Mouse (Mus musculus): ENCODE measurements around the gene Tmem178b.

- TF ChIP-seq POLR2A (IDR thresholded peaks at IDR 0.05; ENCODE audit: borderline replicate concordance, extremely low read depth, low read depth, low read length) (no peak), CTCF (IDR thresholded peaks at IDR 0.05; ENCODE audit: insufficient read depth, low read length) (no peak)
Measured at GRCm38 (mm10) chr6:39843698-39844342, 29.3 kb upstream of the Tmem178b start.
